Mouse (Mus musculus) CH12.LX (cell line): Measurements from ENCODE around the gene Jtb. TPM values are rescaled to one million over a fixed set of nuclear protein-coding genes. Genes with fewer than 3 reads are reported as not detected.
A peak's percentile ranks its signal among the peaks of the same experiment; 100 is the strongest.

Experiments
- DNase-seq: peaks from one replicate; pipeline ENCODE4 v3.0.0-alpha.2; 2013; ENCODE audit errors: extremely low read depth
- H3K27ac ChIP-seq: 2 replicates; pipeline ENCODE4 v1.5.1; 2012; ENCODE audit warnings: low read depth, mild to moderate bottlenecking, control low read depth, moderate library complexity; ENCODE audit not compliant: insufficient read depth
- H3K27me3 ChIP-seq: replicated peaks from 2 replicates; pipeline ENCODE3; 2012; ENCODE audit warnings: inconsistent platforms
- H3K36me3 ChIP-seq, 2 experiments: replicated peaks in 1 of 2; 2 replicates each; pipeline versions ENCODE3 to v1.6.1; 2012; ENCODE audit warnings: inconsistent platforms in 1 of 2, low read length in 1 of 2, mild to moderate bottlenecking in 1 of 2, mixed read lengths in 1 of 2, moderate library complexity in 1 of 2; ENCODE audit not compliant: control insufficient read depth in 1 of 2, insufficient read depth in 1 of 2
- H3K4me1 ChIP-seq, 2 experiments: 2 replicates each; pipeline ENCODE4 v1.6.1; 2012; ENCODE audit warnings: inconsistent platforms in 1 of 2, moderate library complexity in 1 of 2; ENCODE audit not compliant: insufficient read depth in 2 of 2, control insufficient read depth in 1 of 2
- H3K4me2 ChIP-seq: 2 replicates; pipeline ENCODE4 v1.6.1; 2012; ENCODE audit warnings: low read depth, mild to moderate bottlenecking, control low read depth; ENCODE audit not compliant: poor library complexity, insufficient read depth, severe bottlenecking
- H3K4me3 ChIP-seq, 3 experiments: fragments of 150-350 bp in 1 of 3; sonication (generic) in 1 of 3; replicated peaks in 1 of 3; 2 replicates each; pipeline versions ENCODE3 to v1.5.1; 2011 to 2012; ENCODE audit warnings: low read depth in 2 of 3, low read length in 2 of 3, mild to moderate bottlenecking in 2 of 3, moderate library complexity in 2 of 3, control low read depth in 1 of 3, improper control_type of control experiment in 1 of 3, inconsistent platforms in 1 of 3, mixed read lengths in 1 of 3; ENCODE audit not compliant: poor library complexity in 1 of 3
- H3K79me2 ChIP-seq: replicated peaks from 2 replicates; pipeline ENCODE4 v1.6.1; 2012; ENCODE audit warnings: mild to moderate bottlenecking, moderate library complexity; ENCODE audit not compliant: control insufficient read depth, poor library complexity, insufficient read depth, severe bottlenecking; ENCODE audit errors: extremely low read depth
- H3K9ac ChIP-seq: 2 replicates; pipeline ENCODE4 v1.6.1; 2012; ENCODE audit warnings: low read depth, mild to moderate bottlenecking, control low read depth, moderate library complexity; ENCODE audit not compliant: insufficient read depth
- H3K9me3 ChIP-seq: replicated peaks from 2 replicates; pipeline ENCODE3; 2012; ENCODE audit warnings: low read length, inconsistent platforms, mixed read lengths
- E2F4 ChIP-seq: IDR thresholded peaks from 2 replicates; pipeline ENCODE4 v1.6.1; 2011; ENCODE audit warnings: low read depth, low read length, improper control_type of control experiment; ENCODE audit not compliant: insufficient replicate concordance
- HCFC1 ChIP-seq: IDR thresholded peaks from 2 replicates; pipeline ENCODE4 v1.6.1; 2012; ENCODE audit warnings: low read depth, mild to moderate bottlenecking, inconsistent platforms, low read length, improper control_type of control experiment
- IRF4 ChIP-seq: IDR thresholded peaks from 2 replicates; pipeline ENCODE4 v1.6.1; 2014; ENCODE audit warnings: low read depth, mild to moderate bottlenecking, inconsistent platforms, low read length, improper control_type of control experiment
- JUN ChIP-seq: IDR thresholded peaks from 2 replicates; pipeline ENCODE4 v1.6.1; 2011; ENCODE audit warnings: low read depth, mild to moderate bottlenecking, low read length, improper control_type of control experiment, moderate library complexity; ENCODE audit not compliant: insufficient read depth
- KAT2A ChIP-seq: IDR thresholded peaks from 2 replicates; pipeline ENCODE4 v1.6.1; 2012; ENCODE audit warnings: low read length, improper control_type of control experiment, inconsistent platforms; ENCODE audit not compliant: insufficient replicate concordance
- MAX ChIP-seq: IDR thresholded peaks from 2 replicates; pipeline ENCODE4 v1.6.1; 2011; ENCODE audit warnings: low read length, improper control_type of control experiment
- MXI1 ChIP-seq: IDR thresholded peaks from 2 replicates; pipeline ENCODE4 v1.6.1; 2011; ENCODE audit warnings: mild to moderate bottlenecking, low read depth, low read length, improper control_type of control experiment
- PAX5 ChIP-seq: IDR thresholded peaks from 2 replicates; pipeline ENCODE4 v1.6.1; 2012; ENCODE audit warnings: low read length, inconsistent platforms, mixed read lengths
- POLR2AphosphoS2 ChIP-seq: IDR thresholded peaks from 2 replicates; pipeline ENCODE4 v1.6.1; 2011; ENCODE audit warnings: low read depth, low read length, improper control_type of control experiment
- SMC3 ChIP-seq: IDR thresholded peaks from 2 replicates; pipeline ENCODE4 v1.6.1; 2011; ENCODE audit warnings: low read depth, low read length, improper control_type of control experiment
- TBP ChIP-seq: conservative IDR thresholded peaks from 2 replicates; pipeline ENCODE4 v1.6.1; 2011; ENCODE audit warnings: low read depth, low read length, improper control_type of control experiment
- TCF12 ChIP-seq: IDR thresholded peaks from 2 replicates; pipeline ENCODE4 v1.6.1; 2014; ENCODE audit warnings: low read depth, mild to moderate bottlenecking, inconsistent platforms, low read length, improper control_type of control experiment
- UBTF ChIP-seq: IDR thresholded peaks from 2 replicates; pipeline ENCODE4 v1.6.1; 2012; ENCODE audit warnings: low read depth, mild to moderate bottlenecking, inconsistent platforms, low read length, improper control_type of control experiment, moderate library complexity
- USF1 ChIP-seq: IDR thresholded peaks from 2 replicates; pipeline ENCODE4 v1.6.1; 2014; ENCODE audit warnings: low read depth, mild to moderate bottlenecking, inconsistent platforms, low read length, improper control_type of control experiment
- USF2 ChIP-seq: conservative IDR thresholded peaks from 2 replicates; pipeline ENCODE4 v1.6.1; 2011; ENCODE audit warnings: low read depth, low read length, improper control_type of control experiment
- ZKSCAN1 ChIP-seq: IDR thresholded peaks from 2 replicates; pipeline ENCODE4 v1.6.1; 2012; ENCODE audit warnings: low read depth, inconsistent platforms, low read length, improper control_type of control experiment, borderline replicate concordance
- dilution Hi-C: fragments of 300-500 bp; cut with MboI; formaldehyde crosslinking; loops from 2 replicates; pipeline ENCODE4 v1.14.3; 2020; ENCODE audit warnings: low sequenced_read_pairs; ENCODE audit not compliant: extremely low pct_unique_long_range_greater_than_20kb, extremely low pct_ligation_motif_present
- in situ Hi-C: fragments of 300-500 bp; cut with MboI; formaldehyde crosslinking; loops from 3 replicates; pipeline ENCODE4 v1.14.3; 2019; ENCODE audit warnings: low sequenced_read_pairs, low pct_ligation_motif_present, low pct_unique_long_range_greater_than_20kb, mixed read lengths
- polyA plus RNA-seq: library from polyadenylated mRNA; unstranded; fragments of >175 nt; gene quantifications from 2 replicates; pipeline ENCODE4 v1.2.1, GENCODE M21; 2012; ENCODE audit warnings: low read depth; ENCODE audit not compliant: insufficient read length
- total RNA-seq, 2 experiments: library from RNA; depleted of rRNA; stranded (reverse); fragments of 300-350 nt in 1 of 2; fragments of >200 nt in 1 of 2; gene quantifications; 2 replicates each; pipeline ENCODE4 v1.2.3; 2012 to 2014

Gene Jtb
- total and polyA plus RNA-seq, 3 experiments = 50.8 to 73.6 (median 54.2) TPM

GRCm38 (mm10) chr3:90256731-90257530, 25.5 kb downstream of the Jtb start:
- dilution Hi-C loops = no loop called here
- in situ Hi-C loops = no loop called here

GRCm38 (mm10) chr3:90258521-90258920, 27.1 kb downstream of the Jtb start:
- Histone ChIP-seq H3K4me2 (no peak overlapping the region), H3K9me3 (no peaks in the 10 kb centered on the region), H3K27ac (no peak overlapping the region), H3K79me2 (peaks cover 51% of the 10 kb centered on the region), H3K4me3 (no peak overlapping the region), H3K4me1 (peaks cover 20 to 67% of the 10 kb centered on the region in 2 experiments), H3K9ac (no peak overlapping the region), H3K27me3 (no peaks in the 10 kb centered on the region), H3K36me3 (peaks cover 65 to 67% of the 10 kb centered on the region in 2 experiments)
- dilution Hi-C loops = no loop called here
- in situ Hi-C loops = no loop called here
- TF ChIP-seq KAT2A (no peak), PAX5 (no peak), TBP (no peak), MAX (no peak), POLR2AphosphoS2 (no peak), ZKSCAN1 (no peak), USF1 (no peak)
- DNase-seq = no peak

More at GRCm38 (mm10) chr3:90256731-90257530, 25.5 kb downstream of the Jtb start:
- Histone ChIP-seq H3K9ac (peak overlapping the region; percentile 85), H3K27ac (peak overlapping the region; percentile 82), H3K4me1 (peaks cover 11 to 51% of the 10 kb centered on the region in 2 experiments), H3K36me3 (peaks cover 49 to 51% of the 10 kb centered on the region in 2 experiments), H3K4me3 (peak overlapping the region; percentile 91 to 95 (median 93)), H3K79me2 (peaks cover 53% of the 10 kb centered on the region), H3K9me3 (no peaks in the 10 kb centered on the region), H3K4me2 (peak overlapping the region; percentile 46), H3K27me3 (no peaks in the 10 kb centered on the region)
- DNase-seq = no peak
- TF ChIP-seq JUN (no peak), UBTF (no peak), IRF4 (peak; percentile 30; the same call in 1 of the 2 replicates), MAX (no peak), USF2 (no peak), E2F4 (no peak), TCF12 (peak; percentile 45; the same call in 1 of the 2 replicates), MXI1 (no peak), HCFC1 (peak; percentile 21; the same call in 1 of the 2 replicates), SMC3 (no peak)
